Mouse (Mus musculus) kidney, postnatal 25 days (tissue): ENCODE measurements around the gene Fuom.
"Not testable (repeated sequence)": the region's sequence is repeated elsewhere in the genome, so short reads cannot be mapped to it uniquely, and the experiment has no call there.

Experiments used
- DNase-seq, 2 experiments: peaks; one replicate each; pipeline ENCODE4 v3.0.0; 2021; ENCODE audit warnings: mixed read lengths in 2 of 2

Fuom gene

GRCm38 (mm10) chr7:140101993-140102860 lies at the start of gene Fuom:
Gene Fuom, minus strand, starts transcription at chr7:140102441.
- DNase-seq: peak; percentile 92 to 96

DNA sequence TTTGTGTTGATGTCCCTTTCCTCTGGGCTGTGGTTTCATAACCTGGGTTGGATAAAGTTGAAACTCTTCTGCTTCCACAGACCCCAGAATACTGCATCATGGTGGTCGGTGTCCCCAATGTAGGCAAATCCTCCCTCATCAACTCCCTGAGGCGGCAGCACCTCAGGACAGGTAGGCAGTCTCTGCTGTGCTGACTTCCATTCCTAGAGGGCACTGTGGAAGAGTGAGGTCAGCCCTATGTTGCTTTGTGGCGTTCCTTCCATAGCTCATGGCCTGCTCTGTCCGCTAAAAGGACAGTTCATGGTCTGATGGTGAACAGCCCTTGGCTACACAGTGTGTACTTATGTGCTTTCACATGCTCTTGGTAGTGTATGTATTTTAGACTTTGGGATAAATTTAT lies 42.3 kb upstream of the Fuom start:
- DNase-seq: no peak

GRCm38 (mm10) chr7:140141350-140141749 lies 39.1 kb upstream of the Fuom start:
- DNase-seq: peak; percentile 77 to 79

DNA sequence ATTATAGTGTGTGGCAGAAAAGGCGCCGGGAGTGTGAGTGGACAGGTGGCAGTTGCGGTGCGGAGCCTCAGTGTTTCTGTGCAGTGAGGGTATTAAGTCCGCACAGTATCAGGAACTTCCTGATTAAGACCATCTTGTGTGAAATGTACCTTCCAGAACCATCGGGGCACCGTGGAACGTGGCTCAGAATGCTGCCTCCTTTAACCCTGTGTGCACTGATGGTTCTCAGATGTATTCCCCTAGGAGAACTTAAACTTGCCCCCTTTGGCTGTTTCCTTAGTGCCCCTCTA lies 35.7 kb upstream of the Fuom start:
- DNase-seq: no peak

GRCm38 (mm10) chr7:140137135-140138020 lies 35.1 kb upstream of the Fuom start, which contains the start of gene Mtg1:
Gene Mtg1, plus strand, starts transcription at chr7:140137564.
- DNase-seq: peak; percentile 96 to 97

DNA sequence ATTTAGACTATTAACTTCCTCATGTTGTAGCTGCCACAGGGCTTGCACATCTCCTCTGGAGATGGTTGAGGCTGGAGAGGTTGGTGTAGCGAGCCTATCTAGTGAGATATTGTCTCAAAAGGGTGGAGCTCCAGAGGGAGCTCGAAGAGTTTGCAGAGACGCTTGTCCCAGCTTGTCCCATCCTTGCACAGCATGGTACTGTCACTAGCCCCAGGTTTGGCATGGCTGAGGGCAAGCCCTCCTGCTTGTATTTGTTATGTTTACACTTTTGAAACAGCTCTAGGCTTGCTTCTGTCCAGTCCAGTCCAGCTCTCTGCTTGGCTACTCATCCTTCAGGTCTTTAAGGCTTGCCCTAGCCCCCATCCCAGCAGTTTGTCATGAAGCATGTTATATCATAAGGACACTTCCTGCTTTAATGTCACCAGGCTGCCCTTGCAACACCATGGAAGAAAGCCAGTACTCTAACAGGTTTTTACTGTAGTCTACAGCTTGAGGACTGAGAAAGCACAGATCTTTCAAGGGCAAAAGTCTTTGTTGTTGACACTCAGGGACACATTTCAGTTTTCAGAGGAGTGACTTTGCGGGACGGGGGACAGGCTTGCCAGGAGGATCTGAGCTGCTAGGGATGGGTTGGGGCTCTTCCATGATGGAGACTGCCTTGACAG lies 33.0 kb upstream of the Fuom start:
- DNase-seq: peak in 1 of 2 experiments; percentile 15

- not testable (repeated sequence) for DNase-seq
These were observed 31.8 kb upstream of the Fuom start for GRCm38 (mm10) chr7:140134033-140134432.

DNA sequence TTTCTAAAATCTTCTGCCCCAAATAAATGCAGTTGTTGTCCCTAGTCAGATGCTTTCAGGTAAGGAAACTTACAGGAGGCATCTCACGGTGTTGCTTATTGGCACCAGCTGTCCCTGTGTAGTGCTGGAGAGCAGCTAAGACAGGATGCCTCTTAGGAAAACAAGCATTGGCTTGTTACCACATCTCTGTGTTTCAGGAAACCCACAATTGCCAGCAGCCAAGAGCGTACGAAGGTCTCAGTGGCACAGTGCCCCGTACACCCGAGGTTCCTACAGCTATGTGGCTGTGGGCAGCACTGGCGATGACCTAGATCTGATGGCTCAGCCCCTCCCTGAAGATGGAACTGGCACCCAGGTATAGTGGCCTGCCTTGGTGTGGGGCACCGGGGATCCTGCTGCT lies 29.9 kb upstream of the Fuom start:
- peak in 1 of 2 experiments; percentile 8 for DNase-seq

DNA sequence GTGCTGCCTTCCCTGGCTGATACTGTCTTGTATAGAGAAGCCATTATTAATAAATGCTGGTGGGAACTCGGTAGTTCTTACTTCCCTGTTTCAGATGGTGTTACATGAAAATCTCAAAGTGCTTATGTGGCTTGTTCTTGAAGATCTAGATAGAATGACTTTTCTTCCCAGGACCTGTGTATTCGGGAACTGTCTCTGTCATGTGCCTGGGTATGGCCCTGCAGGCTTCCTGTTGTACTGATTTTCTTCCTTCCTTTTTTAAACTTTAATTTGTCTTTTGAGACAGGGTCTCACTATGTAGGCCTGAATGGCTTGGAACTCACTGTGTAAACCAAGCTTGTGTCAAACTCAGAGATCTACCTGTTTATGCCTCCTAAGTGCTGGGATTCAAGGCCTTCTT lies 25.7 kb upstream of the Fuom start:
- DNase-seq: no peak

- DNase-seq: no peak
These were observed 24.7 kb upstream of the Fuom start for GRCm38 (mm10) chr7:140126934-140127333.

GRCm38 (mm10) chr7:140126022-140126350 lies 23.7 kb upstream of the Fuom start:
- DNase-seq: no peak

DNA sequence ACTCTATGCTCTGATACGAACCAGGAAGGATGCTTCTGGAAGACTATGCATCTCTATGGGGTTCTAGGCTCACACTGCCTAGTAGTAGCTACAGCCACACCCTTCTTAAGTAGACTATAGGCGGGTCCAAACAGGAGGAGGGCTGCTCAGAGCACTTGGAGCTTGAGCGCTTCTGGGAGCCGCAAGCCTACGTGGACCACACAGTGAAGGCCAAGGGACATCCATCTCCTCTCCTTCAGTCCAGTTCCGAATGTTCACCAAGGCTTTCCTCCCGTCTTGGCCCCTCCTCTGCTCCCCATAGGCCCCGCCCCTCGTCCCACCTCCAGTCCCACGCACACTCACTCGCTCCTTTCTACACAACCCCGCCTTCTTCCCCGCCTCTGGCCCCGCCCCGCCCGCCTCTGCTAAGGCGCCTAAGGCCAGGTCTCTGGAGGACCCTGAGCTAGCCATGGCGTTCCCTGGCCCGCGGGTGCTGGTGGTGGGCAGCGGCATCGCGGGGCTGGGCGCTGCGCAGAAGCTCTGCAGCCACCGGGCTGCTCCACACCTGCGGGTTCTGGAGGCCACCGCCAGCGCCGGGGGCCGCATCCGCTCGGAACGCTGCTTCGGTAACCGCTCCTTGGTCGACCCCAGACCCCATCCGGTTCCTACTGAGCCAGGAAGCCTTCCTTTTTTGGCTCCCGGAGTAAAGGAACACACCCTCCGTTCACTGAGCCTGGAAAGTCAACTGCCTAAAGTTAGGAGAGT lies 23.2 kb upstream of the Fuom start:
- peak; percentile 98 for DNase-seq

DNA sequence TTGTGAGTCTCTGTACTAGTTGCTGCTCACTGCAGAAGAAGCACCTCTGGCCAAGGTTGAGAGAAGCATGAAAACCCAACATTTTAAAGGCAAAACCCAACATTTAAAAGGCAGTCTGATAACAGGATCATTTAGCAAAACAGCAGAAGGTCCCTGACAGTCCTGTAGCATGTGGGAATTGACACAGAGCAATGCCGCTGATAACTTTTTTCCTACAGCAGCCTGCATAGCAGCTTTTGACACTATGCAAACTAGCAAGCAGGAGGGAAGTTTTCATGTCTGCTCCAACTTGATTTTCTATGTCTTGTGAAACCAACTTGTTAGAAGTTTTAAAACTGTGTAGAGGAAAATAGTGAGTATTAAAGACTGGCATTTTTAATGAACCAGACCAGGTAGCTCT lies 22.1 kb upstream of the Fuom start:
- no peak for DNase-seq

GRCm38 (mm10) chr7:140122765-140123164 lies 20.5 kb upstream of the Fuom start:
- no peak for DNase-seq

GRCm38 (mm10) chr7:140121338-140121910 lies 19.2 kb upstream of the Fuom start:
- DNase-seq: no peak

DNA sequence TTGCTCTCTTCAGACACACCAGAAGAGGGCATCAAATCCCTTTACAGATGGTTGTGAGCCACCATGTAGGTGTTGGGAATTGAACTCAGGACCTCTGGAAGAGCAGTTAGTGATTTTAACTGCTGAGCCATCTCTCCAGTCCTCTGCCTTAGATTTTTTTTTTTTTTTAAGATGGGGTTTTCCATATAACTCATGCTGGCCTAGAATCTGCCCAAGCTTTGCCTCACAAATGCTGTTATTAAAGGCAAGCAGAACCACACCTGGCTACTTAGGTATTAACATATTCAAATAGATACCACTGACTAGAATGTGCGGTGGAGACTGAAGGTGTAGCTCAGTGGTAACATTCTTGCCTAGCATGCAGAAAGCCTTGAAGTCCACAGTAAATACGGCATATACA lies 18.2 kb upstream of the Fuom start:
- DNase-seq: no peak

DNA sequence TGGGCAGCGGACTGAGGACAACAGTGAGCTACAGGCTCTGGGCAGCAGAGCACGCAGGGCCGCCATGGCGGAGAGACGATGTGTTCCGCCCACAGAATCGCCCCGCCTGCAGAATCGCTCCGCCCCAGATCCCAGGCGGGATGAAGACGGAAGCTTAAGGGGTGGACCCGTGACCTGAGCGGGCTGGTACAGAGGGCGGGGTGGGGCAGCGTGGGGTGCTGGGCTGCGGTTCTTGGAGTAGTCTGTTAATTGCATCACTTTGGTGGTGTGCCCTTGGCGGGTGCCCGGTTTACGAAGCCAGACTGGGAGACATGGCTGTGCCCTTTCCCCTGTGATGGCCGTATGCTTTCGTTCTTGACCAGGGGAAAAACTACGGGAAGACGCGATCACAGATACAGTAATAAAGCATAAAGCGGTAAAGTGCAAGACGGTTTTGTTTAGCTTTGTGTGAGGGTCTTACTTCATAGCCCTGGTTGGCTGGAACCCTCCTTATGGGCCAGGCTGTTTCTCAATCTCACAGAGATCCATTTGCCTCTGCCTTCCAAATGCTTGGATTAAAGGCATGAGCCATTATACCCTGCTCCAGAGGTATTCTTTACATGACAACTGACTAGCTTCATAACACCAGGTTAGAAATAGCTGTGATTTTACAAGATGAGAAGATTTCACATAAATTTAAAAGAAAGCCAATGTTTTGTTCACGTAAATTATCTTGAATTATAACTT lies 14.3 kb upstream of the Fuom start, which contains the start of gene Echs1:
Gene Echs1 (minus strand): TSS at position 148 of the 726 bp plus-strand sequence.
- DNase-seq: peak; percentile 94 to 98

GRCm38 (mm10) chr7:140115583-140116328 lies 13.5 kb upstream of the Fuom start, which contains the start of gene Paox:
Gene Paox, plus strand, starts transcription at chr7:140115799.
- peak; percentile 75 to 87 for DNase-seq

GRCm38 (mm10) chr7:140111943-140112342 lies 9.7 kb upstream of the Fuom start:
- DNase-seq: no peak

GRCm38 (mm10) chr7:140104009-140104408 lies 1.8 kb upstream of the Fuom start:
- DNase-seq: peak in 1 of 2 experiments; percentile 32

DNA sequence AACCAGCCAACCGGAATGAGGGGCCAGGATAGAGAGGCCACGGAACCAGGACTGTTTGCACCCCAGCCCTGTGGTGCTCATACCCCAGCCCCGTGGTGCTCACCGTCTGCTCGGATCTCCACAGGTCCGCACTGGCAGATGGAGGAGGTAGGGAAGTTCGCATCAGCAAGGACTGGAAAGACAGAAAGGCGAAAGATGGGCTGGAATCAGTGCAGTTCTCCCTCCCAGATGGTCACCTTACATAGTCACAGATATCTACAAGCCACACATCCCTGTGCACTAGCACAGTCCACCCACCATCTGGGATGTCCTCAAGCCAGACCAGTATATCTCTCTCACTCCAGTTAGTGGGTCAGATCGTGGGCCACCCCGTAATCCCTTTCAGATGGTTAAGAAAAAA lies 743 bp downstream of the Fuom start:
- peak in 1 of 2 experiments; percentile 38 for DNase-seq
